Mouse (Mus musculus) layer of hippocampus, postnatal 14 days (tissue): Measurements from ENCODE around the gene Tshr. TPM values are rescaled to one million over a fixed set of nuclear protein-coding genes. Genes with fewer than 3 reads are reported as not detected.
"Not testable (repeated sequence)": the region's sequence is repeated elsewhere in the genome, so short reads cannot be mapped to it uniquely, and the experiment has no call there.

Experiments used
- DNase-seq, 2 experiments: peaks; one replicate each; pipeline ENCODE4 v3.0.0; 2021 to 2022; ENCODE audit warnings: low spot score in 2 of 2, mixed read lengths in 1 of 2
- total RNA-seq, 2 experiments: library from RNA; stranded (reverse); gene quantifications; 2 replicates each; pipeline ENCODE4 v1.2.3; 2021

Gene Tshr
- total RNA-seq, 2 experiments from 2014 or later = 0.14 to 0.19 TPM

DNA sequence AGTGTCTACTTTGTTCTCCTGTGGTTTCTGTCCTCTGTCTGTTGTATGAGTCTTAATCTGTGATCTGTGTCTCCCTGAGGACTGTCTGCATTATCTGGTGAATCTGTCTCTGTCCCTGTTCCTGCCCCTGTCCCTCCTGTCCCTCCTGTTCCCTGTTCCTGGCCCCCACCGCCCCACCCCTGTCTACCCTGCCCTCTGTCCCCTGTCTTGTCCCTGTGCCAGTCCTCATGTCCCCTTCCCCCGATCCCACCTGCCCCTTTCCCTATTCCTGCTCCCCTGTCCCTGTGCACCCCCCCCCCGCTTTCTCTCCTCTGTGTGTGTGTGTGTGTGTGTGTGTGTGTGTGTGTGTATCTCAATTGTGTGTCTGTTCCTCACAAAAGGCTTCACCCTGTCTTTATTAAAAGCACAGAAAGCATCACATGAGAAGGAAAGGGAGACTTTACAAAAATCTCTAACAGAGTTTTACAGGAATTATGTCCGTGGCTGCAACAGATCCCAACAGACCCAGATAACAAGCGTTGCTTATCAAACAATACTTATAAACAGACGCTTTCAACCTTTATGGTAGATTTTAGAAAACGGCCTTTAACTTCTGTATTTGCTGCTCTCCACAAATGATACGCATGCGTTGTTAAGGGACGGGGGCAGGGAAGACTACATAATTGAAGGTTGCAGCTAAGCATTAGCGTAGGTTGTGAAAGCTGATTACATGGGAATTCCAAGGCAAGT is 111.3 kb downstream of the Tshr start:
- DNase-seq = no peak

DNA sequence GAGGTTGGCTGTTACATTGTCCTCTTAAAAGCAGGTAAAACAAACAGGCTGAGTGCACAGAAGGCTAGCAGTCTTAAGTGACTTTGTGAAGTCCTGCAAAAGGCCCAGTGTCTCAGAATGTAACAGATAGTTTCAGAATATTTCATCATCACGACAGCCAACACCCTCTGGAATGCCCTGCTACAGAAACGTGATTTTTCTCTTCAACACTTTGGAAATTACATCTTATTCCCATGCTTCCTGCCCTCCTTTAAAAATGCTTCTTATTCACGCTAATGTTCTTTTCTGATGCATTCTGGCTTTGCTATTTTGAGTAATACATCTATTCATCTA is 111.8 kb downstream of the Tshr start:
- no peak for DNase-seq

DNA sequence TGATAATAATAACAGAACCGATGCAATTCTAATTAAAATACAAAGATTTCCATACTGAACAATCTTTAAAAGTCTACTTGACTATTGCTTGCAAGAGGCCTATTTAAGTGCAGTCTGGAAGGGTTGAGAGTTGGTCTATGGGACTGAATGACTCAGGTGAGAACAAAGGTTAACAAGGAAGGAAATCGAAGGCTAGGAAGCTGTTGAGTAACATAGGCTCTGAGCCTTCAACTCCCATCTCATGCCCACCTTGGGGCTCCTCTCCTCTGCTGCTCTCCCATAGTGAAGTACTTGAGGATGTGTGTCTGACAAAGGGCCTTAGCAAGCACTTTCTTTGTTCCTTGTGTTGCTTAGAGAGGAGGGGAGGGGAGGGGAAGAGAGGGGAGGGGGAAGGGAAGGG is 116.1 kb downstream of the Tshr start:
- no peak for DNase-seq

DNA sequence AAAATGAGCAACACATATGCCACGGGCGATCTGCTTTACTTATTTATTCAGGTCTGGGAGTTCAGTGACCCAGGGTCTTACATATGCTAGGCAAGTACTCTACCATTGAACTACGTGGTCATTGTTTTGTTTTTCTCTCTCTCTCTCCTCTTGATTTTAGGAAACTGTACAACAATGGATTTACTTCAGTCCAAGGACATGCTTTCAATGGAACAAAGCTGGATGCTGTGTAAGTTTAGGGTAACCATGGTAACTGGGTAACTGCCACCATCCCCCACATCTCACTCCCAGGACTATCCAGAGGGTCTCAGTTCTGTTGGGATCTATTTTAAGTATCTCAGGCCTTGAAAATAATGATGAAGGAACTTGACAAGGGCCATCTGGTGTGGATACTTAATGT is 127.4 kb downstream of the Tshr start:
- DNase-seq = peak; percentile 9 to 20

DNA sequence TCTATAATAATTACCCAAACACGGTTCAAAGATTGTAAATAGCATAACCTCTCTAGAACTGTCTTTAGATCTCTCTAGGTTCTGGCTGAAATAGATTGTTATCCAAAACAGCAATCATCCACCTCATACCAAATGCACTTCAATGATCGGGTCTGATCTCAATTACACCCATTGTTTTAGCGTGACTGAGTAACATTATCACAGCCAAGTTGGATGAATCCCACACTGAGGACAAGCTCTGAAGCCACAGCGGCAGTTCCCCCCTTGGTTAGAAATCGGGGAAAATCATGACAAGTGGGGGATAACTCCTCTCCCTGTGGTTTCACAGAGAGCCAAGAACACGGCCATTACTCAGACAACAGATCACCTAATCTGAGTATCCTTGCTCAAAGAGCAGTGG is 129.6 kb downstream of the Tshr start:
- DNase-seq = no peak

DNA sequence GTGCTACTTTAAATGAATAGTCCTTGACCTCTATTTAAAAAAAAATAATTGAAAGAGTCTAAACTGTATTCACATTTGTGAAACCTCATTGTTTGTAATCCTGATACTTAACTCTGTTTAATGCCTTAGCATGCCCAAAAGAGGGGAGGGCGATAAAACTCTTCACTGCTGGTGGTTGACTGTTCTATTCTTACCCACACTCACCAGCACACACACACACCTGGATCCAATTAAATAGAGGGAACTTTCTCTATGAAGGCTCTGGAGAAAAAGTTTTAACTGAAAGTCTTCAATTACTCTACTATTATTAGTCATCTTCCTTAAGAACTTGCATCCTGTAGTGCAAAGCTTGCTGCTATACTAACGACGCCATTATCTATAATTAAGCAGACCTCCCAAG is 133.4 kb downstream of the Tshr start:
- DNase-seq = no peak

DNA sequence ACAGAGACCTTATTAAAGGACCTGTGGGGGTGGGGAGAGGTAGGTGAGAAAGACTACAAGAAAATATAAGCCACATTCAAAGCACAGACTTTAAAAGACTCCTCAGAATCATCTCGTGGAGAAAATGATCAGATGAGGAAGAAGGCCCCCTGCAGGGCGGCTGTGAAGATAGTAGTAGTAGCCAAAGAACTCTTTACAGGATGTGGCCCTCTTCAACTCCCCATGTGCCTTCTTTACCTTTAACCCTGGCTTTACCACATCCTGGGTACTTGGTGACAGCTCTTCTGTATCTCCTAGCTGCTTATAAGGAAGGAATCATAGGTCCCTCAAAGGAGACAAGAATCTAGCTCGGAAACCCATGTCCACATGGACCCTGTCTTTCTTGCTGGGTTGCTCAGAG is 139.3 kb downstream of the Tshr start:
- no peak for DNase-seq

DNA sequence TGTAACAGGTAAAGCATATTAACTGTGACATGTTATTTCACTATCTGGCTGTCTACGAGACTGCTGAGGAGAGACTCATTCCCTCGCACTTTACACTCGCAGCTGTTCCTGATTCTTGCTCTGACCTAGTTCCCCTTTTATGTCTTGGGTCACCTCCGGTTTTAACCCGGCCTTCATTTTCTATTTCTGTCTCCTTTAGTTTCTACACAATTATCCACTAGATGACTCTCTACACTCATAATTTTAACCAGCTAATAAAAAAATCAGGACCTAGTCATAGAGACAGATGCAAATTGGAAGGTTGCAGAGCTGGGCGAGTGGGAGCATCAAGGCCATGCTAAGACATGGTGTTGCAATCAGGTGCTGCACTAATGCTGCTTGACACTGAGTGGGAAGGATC is 150.2 kb downstream of the Tshr start:
- no peak for DNase-seq

DNA sequence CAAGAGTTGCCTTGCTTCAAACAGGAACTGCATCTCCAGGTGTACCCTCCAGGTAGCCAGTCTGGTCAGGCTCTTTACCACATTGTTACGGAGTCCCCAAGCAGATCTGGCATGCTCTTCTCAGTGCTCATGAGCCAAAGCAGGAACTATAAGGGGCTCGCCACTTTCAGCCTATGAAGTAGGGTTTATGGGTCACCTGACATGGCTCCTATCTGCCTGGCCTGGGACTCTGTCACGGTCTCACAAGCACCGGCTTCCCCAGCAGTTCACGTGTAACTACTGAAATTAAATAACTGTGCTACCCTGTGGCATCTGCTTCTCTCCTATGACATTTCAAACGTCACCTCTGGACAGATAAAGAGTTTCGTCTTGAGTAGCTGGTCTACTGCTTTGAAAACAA is 155.8 kb downstream of the Tshr start:
- DNase-seq = no peak

DNA sequence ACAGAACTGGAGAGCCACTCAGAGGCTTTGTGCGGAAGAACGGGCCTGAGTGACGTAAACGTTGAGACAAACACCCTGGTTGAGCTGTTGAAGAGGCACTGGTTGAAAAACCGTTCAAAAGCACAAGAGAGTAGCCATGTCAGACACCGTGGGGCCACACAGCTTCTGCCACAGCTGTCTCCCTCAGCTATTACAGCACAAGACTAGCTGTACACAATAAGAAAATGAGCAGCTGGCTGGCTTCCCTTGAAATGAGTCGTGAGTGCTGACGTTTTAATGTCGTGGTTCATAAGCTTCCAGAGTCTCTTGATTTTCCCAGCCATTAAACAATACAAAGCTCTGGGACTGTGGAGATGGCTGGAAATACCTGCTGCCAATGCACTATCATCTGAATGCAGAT is 165.1 kb downstream of the Tshr start:
- no peak for DNase-seq

DNA sequence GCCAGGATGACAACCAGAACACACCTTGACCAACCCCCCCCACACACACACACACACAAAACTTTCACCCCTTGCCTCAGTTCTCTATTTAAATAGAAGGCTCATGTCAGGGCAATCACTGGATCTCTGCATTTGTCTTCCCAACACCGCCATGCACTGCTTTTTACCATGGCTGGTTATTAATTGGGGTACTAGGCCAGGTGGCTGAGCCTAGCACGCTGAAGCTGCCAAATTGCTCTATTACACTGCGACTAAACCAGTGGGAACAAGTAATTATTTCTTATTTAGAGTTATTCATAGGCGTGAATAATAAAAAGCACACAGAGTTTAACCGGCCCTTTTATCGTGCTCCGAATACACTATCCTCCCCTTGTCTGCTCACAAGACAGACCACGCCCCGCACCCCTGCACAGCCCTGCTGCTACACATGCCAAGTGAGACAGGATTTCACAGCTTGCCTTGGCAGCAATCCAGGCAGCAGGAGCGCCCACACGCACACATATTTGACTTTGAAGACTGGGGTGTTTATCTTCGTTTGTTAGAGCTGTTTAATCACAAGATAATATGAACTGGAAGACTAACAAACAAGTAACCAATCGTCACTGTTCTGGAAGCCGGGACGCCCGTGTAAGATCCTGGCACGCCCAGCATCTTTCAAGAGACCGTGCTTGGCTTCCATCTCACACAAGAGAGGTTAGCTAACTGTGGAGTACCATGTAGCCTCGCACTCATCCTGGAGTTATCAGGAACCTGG is 167.6 kb downstream of the Tshr start:
- peak; percentile 72 to 85 for DNase-seq

DNA sequence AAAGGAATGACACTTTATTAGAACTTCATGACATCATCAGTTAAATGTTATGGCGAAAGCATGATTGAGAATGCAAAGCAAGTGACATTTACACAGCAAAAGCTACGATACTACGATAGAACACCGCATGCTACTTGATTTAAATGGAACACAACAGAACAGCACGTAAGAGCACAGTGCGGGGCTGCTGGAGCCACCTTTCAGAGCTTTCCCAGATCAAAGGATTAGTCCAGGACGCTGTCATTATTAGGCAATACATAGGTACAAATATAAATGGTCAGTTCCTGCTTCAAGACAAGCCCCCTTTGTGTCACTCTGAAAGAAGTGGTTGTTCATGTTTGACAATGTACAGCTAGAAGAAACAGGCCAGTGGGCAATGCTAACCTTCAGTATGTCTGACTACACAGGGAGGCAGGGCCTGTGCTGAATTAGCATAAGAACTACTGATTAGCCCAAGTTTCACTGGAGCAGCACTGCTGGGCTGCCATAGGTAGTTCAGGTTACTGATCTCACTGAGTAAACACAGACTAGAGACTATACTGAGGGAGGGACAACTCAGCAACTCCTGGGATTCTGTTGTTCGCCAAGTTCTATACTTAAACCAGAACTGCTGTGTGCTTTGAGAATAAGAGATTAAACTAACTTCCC is 173.1 kb downstream of the Tshr start:
- DNase-seq = not testable (repeated sequence)

DNA sequence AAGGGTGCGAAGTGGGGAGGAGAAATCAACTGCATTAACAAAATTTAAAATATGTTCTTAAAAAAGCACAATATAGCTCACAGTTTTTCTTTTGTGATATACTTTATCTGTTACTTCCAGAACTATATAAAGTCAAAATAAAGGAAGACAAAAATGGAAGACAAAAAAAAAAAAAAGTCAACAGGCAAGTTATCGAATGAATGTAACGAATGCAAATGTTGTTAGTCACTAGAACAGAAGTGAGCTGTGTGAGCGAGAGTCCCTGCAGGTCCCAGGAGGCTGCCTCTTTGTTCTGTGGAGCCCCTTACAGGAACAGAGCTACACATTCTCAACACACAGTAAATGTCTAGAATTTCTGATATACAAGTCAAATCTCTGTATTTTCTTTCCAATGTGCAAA is 173.8 kb downstream of the Tshr start:
- DNase-seq = not testable (repeated sequence)

DNA sequence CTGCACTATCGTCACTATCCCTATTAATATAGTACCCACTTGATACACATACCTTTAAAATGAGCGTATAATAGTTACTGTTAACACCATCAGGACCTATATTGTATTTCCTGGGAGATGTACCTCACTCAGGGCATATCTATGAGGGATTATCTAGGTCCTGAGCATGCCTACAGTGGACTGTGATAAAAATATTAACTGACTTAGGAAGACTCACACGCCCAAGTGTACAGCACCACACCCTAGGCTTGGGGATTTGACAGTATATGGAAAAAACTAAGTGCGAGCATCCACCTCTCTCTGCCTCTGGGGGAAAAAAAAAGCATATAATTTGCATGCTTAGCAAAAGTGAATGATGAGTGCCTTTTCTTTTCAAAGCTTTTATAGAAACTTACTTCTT is 182.8 kb downstream of the Tshr start:
- DNase-seq = no peak

DNA sequence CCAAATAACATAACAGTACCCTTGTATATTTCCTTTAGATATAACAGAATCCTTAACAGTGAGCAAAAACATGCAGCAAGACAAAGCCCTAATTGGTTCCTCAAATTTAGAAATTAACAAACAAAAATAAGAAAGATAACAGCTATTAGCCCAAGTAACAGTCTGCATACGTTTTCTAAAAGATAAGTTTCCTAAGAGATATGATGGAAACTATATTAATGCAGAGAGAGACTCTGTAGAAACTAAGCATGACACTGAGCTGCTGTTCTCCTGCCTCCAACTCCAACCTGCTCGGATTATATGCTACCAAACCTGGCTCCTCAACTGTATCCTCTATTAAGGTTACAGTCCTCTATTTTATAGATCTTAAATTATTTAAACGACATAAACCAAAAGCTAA is 184.9 kb downstream of the Tshr start:
- no peak for DNase-seq

DNA sequence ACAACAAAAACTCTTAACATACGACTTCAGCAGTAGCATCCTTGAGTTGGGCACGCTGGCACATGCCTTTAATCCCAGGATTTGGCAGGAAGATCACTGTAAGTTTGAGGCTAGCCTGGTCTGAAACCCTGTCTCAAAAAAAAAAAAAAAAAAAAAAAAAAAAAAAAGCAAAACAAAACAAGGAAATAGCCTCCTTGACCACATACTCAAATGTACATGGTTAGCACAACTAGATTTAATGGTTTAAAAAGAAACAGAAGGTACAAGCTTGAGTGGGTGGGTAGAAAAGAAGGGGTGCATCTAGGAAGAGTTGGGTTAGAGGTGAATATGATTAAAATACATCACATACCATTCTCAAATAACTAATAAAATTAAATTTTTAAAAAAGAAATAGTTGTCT is 187.3 kb downstream of the Tshr start:
- DNase-seq = no peak

DNA sequence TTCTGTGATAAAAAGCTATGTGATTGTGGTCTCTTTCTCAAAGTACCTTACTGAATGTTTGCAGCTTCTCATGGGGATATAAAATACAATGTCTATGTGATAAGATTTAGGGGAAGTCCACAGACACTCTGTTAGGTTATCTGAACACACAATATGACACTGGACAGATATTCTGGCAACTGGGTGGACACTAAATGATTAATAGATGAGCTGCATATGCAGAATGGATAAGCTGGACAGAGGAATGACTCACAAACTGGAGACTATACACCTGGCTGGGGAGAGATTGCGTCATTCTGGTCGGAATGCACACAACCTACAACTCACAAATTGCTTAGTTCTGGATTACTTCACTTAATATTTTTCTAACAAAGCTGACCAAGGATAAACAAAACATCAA is 195.3 kb downstream of the Tshr start:
- DNase-seq = no peak

DNA sequence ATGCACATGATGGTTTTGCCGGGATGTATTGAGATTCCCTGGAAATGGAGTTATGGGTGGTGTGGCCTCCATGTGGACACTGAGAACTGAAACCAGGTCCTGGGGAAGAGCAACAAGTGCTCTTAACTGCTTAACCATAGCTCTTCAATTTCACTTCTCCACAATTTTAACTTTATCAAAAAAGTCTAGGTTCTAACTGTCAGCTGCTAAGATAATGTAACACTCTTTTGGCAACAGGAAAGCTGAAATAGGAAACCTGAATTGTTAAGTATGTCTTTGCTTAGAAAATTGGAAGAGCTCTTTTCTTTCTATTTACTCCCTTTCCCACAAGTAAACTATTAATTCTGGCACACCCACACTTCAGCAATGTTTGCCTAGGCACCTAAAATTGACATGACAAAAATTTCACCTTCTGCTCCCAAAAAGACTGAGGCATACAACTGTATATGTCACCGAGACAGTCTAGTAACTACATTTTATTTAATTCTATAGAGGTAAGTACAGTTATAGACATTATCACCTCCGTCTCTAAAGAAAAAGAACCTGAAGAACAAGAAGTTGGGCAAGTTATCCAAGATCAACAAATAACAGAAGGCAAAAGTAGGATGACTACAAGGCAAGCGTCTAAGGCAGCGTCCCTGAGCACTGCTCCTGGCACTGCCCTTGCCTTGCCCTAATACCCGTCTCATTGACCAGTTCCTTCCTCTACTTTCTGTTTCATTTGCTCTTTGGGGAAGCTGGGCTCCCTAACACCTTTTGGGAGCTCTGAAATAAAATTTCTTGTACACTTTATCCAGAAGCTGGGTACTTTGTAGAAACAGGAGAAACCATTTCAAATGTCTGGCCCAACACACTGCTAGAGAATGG is 197.1 kb downstream of the Tshr start:
- no peak for DNase-seq

DNA sequence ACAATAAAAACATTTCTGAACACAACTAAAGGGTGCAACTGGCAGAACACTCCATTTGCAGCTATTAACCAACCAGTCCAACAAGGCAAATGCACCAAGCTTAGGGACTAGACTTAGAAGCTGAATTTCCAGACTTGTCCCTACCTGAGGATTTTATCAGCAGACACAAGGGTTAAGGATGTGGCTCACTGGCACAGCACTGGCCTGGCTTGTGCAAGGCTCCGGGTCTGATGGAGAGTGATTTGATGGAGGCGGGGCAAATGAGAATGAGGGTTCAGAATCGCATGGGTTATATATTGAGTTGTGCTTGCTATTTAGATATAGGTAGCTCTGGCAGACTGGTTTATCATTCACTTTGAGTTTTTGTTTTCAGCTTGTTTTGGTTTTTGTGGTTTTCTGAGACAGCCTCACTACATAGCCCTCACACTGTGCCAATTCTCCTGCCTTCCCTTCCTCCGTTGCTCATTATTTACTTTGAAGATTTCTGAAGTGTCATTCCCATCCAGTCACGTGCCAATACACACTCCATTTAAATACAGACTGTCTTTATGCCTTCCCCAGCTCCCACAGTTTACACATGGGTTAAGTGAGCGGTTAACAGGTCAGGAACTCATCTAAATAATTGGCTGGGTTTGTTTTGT is 198.1 kb downstream of the Tshr start:
- DNase-seq = no peak

DNA sequence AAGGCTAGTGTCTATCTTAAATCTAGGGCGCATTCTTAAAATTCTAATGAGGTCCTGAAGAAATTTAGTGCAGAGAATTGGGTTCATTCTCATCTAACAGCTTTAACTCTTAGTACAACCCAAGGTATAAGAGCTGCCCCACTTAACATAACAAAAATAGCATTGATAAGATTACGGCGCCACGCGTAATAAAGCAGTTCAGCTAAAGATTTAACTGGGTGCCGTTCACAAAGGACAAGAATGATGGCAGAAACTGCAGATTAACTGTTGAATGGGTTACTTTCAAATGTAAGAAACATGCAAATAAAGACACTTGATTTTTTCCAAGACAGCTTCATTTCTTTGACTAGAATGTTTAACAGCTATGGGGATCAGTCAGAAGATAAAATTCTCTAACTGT is 199.0 kb downstream of the Tshr start:
- DNase-seq = no peak

DNA sequence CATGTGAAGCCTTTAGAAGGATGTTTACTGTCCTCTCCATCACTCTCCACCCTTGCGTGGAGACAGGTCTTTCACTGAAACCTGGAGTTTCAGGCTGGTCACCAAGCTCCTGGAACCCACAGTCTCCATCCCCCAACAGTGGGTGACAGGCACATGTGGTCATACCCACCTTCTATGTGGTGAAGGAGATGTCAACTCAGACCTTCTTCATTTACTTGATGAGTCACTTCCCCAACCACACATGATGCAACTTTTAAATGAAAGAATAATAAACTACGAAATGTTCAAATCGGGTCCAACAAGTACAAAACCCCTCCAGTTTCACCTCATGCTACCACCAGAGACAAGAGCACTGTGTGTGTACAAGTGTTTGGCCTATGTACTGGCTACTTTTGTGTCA is 200.8 kb downstream of the Tshr start:
- no peak for DNase-seq
